Mouse (Mus musculus) thymus, adult 2 months (tissue): ENCODE measurements at regions not wholly inside any gene's neighbourhood (a gene's known extent, or its start where the extent isn't known, plus 50 kb on each side); places are given as distances from the start of the nearest gene placed in this dataset.

Source experiments
- DNase-seq: peaks from one replicate; pipeline ENCODE4 v3.0.0; 2021
- H3K27ac ChIP-seq: fragments of 200-500 bp; 2 replicates; pipeline ENCODE4 v1.5.1; 2012; ENCODE audit warnings: low read length, control low read depth; ENCODE audit not compliant: control insufficient read depth, insufficient read depth
- H3K27me3 ChIP-seq: fragments of 200-500 bp; 2 replicates; pipeline ENCODE4 v1.6.1; 2012; ENCODE audit warnings: mild to moderate bottlenecking, low read length, moderate library complexity, mixed read lengths; ENCODE audit not compliant: control insufficient read depth, insufficient read depth
- H3K36me3 ChIP-seq: fragments of 200-500 bp; 2 replicates; pipeline ENCODE4 v1.6.1; 2012; ENCODE audit warnings: mild to moderate bottlenecking, low read length, moderate library complexity; ENCODE audit not compliant: control insufficient read depth, insufficient read depth
- H3K4me1 ChIP-seq: fragments of 200-500 bp; replicated peaks from 2 replicates; pipeline ENCODE4 v1.6.1; 2012; ENCODE audit warnings: low read length; ENCODE audit not compliant: control insufficient read depth, insufficient read depth
- H3K4me3 ChIP-seq: fragments of 200-500 bp; 2 replicates; pipeline ENCODE4 v1.5.1; 2012; ENCODE audit warnings: mild to moderate bottlenecking, low read length, control low read depth, moderate library complexity; ENCODE audit not compliant: control insufficient read depth, insufficient read depth
- CTCF ChIP-seq: fragments of 200-500 bp; IDR thresholded peaks from 2 replicates; pipeline ENCODE4 v1.5.1; 2012; ENCODE audit warnings: mild to moderate bottlenecking, control low read depth, low read length, moderate library complexity, borderline replicate concordance; ENCODE audit not compliant: control insufficient read depth, poor library complexity, insufficient read depth; ENCODE audit errors: extremely low read depth
- POLR2A ChIP-seq: fragments of 200-500 bp; IDR thresholded peaks from 2 replicates; pipeline ENCODE4 v1.6.1; 2012; ENCODE audit warnings: mild to moderate bottlenecking, low read length, control low read depth, moderate library complexity; ENCODE audit not compliant: control insufficient read depth, poor library complexity, insufficient read depth; ENCODE audit errors: extremely low read depth
- whole genome bisulfite sequencing: fragments of 180-500 bp; shearing (Covaris S2); methylation state at CpG from one replicate; pipeline ENCODE4 v1.1.7; 2018; 5-methylcytosine and 5-hydroxymethylcytosine counted together

DNA sequence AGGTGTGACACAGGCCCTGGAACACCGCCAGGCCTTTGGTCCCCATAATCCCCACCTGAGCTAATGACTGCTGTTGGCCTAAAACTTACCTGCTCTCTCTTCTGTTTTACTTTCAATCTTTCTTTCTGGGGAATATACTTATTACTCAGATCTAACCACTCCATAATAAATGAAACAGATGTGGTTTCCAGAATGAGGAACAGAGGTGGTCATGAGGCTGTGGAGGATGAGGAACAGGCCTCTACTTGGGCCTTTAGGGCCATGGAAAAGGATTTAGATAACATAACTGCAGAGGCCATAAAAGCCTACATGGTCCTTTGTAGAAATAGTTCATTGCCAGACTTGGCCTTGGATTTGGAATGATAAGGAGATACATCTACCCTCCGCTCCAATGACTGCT, 74.1 kb downstream of the B3gnt5 start:
- H3K27me3 ChIP-seq = no peaks in the 10 kb centered on the region
- H3K4me3 ChIP-seq = no peak overlapping the region
- no peak overlapping the region for H3K27ac ChIP-seq
- H3K4me1 ChIP-seq = no peaks in the 10 kb centered on the region
- H3K36me3 ChIP-seq = no peaks in the 10 kb centered on the region
- no peak for DNase-seq
- TF ChIP-seq CTCF (no peak), POLR2A (no peak)
- WGBS = 92% methylated on average over 2 of the region's 2 CpGs

DNA sequence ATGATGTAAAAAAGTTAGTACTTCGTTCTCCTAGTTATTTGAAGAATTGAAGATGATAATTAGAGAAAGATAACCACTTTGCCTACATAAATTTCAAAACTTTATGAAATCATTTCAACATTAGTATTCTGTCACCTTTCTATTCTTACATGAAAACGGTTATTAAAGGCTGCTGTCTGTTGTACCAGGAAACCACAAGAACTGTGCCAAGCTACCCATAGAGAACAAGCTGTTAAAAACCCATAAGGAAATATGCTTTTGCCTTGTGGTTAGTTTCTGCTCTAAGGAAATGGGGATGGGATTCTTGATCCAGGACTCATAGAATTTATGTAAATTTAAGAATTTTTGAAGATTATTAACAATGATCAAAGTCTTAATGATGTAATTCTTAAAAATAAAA, 74.7 kb downstream of the B3gnt5 start:
- WGBS = 13% methylated on average over 2 of the region's 2 CpGs
- Histone ChIP-seq H3K4me1 (no peaks in the 10 kb centered on the region), H3K4me3 (no peak overlapping the region), H3K27me3 (no peaks in the 10 kb centered on the region), H3K36me3 (no peaks in the 10 kb centered on the region), H3K27ac (no peak overlapping the region)
- DNase-seq = no peak
- TF ChIP-seq CTCF (no peak), POLR2A (no peak)

DNA sequence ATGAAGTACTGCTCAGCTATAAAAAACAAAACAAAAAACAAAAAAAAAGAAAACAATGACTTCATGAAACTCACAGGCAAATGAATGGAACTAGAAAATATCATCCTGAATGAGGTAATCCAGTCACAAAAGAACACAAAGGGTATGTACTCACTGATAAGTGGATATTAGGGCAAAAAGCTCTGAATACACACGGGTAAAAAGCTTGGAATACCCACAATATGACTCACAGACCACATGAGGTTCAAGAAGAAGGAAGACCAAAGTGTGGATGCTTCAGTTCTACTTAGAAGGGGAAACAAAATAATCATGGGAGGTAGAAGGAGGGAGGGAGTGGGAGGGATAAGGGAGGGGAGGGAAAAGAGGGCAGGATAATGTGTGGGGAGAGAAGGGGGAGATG, 79.8 kb downstream of the B3gnt5 start:
- H3K27me3 ChIP-seq = no peaks in the 10 kb centered on the region
- WGBS = 55% methylated on average over 1 of the region's 1 CpGs
- TF ChIP-seq CTCF (no peak), POLR2A (no peak)
- no peaks in the 10 kb centered on the region for H3K4me1 ChIP-seq
- no peaks in the 10 kb centered on the region for H3K36me3 ChIP-seq
- DNase-seq = no peak
- H3K27ac ChIP-seq = no peak overlapping the region
- no peak overlapping the region for H3K4me3 ChIP-seq

GRCm38 (mm10) chr16:19842346-19843025, 82.5 kb downstream of the B3gnt5 start:
- DNase-seq = no peak
- H3K27me3 ChIP-seq = no peaks in the 10 kb centered on the region
- WGBS = 57% methylated on average over 3 of the region's 3 CpGs
- H3K36me3 ChIP-seq = no peaks in the 10 kb centered on the region
- H3K4me1 ChIP-seq = no peaks in the 10 kb centered on the region
- H3K4me3 ChIP-seq = no peak overlapping the region
- H3K27ac ChIP-seq = no peak overlapping the region
- TF ChIP-seq POLR2A (no peak), CTCF (no peak)

- DNase-seq = no peak
- Histone ChIP-seq H3K4me3 (no peak overlapping the region), H3K27me3 (no peaks in the 10 kb centered on the region), H3K27ac (no peak overlapping the region), H3K4me1 (peaks cover under 1% of the 10 kb centered on the region; the same call in 1 of the 2 replicates), H3K36me3 (no peaks in the 10 kb centered on the region)
- no peak for TF ChIP-seq POLR2A
- no peak for TF ChIP-seq CTCF
Observed at GRCm38 (mm10) chr16:19843738-19844137, 83.7 kb downstream of the B3gnt5 start.

DNA sequence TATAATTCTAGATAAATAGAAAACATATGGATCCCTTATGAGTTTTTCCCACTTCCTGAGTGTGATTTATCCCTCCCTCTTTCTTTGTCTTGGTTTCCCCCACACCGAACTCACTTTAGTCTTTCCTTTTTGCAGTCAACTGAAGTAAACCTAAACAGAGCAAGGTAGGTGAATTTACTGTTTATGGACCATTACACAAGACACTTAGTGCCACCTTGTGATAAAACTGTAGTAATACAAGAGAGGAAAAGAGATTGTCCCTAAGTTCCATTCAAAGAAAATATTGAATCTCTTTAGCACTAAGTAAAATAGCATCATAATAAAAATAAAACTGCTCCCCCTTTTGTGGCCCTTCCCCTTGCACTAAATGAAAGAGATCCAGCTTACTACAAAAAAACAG, 88.4 kb downstream of the B3gnt5 start:
- Histone ChIP-seq H3K4me1 (peaks cover 3% of the 10 kb centered on the region; the same call in 1 of the 2 replicates), H3K27ac (no peak overlapping the region), H3K27me3 (no peaks in the 10 kb centered on the region), H3K4me3 (no peak overlapping the region), H3K36me3 (no peaks in the 10 kb centered on the region)
- 2% methylated on average over 1 of the region's 1 CpGs for WGBS
- DNase-seq = no peak
- TF ChIP-seq POLR2A = no peak
- no peak for TF ChIP-seq CTCF

- Histone ChIP-seq H3K4me1 (no peaks in the 10 kb centered on the region), H3K27me3 (no peaks in the 10 kb centered on the region), H3K36me3 (no peaks in the 10 kb centered on the region), H3K4me3 (no peak overlapping the region), H3K27ac (no peak overlapping the region)
- no peak for DNase-seq
- TF ChIP-seq POLR2A (no peak), CTCF (no peak)
- 94% methylated on average over 5 of the region's 5 CpGs for WGBS
Observed at GRCm38 (mm10) chr16:19865306-19865705, 105.3 kb downstream of the B3gnt5 start.
